Mouse (Mus musculus) brain, embryonic 14.5 days (tissue): ENCODE data around the gene Pdpk1.

Source experiments
- CTCF ChIP-seq: fragments of 200-500 bp; IDR thresholded peaks from 2 replicates; pipeline ENCODE4 v1.5.1; 2012; ENCODE audit warnings: inconsistent platforms, mild to moderate bottlenecking, moderate library complexity, borderline replicate concordance; ENCODE audit not compliant: insufficient read depth, insufficient read length; ENCODE audit errors: extremely low read depth
- POLR2A ChIP-seq: fragments of 200-500 bp; IDR thresholded peaks from 2 replicates; pipeline ENCODE4 v1.6.1; 2012; ENCODE audit warnings: mild to moderate bottlenecking, inconsistent platforms, borderline replicate concordance; ENCODE audit not compliant: poor library complexity, insufficient read depth, insufficient read length, severe bottlenecking; ENCODE audit errors: extremely low read depth

GRCm38 (mm10) chr17:24155742-24156141, 5.0 kb upstream of the Pdpk1 start:
- TF ChIP-seq CTCF, result no peak
- TF ChIP-seq POLR2A, result no peak
